Mouse (Mus musculus) ES-Bruce4 (cell line): ENCODE measurements at regions not wholly inside any gene's neighbourhood (a gene's known extent, or its start where the extent isn't known, plus 50 kb on each side); places are given as distances from the start of the nearest gene placed in this dataset.

Source experiments
- CTCF ChIP-seq: IDR thresholded peaks from one replicate; pipeline ENCODE4 v1.8.1; 2011; ENCODE audit warnings: low read depth, low read length
- EP300 ChIP-seq: IDR thresholded peaks from 2 replicates; pipeline ENCODE4 v1.6.1; 2011; ENCODE audit warnings: low read depth, low read length; ENCODE audit not compliant: insufficient read depth
- POLR2A ChIP-seq: IDR thresholded peaks from one replicate; pipeline ENCODE4 v1.8.1; 2011; ENCODE audit warnings: low read length; ENCODE audit not compliant: insufficient read depth

GRCm38 (mm10) chr11:24282556-24282955, 204.7 kb downstream of the Bcl11a start:
- TF ChIP-seq CTCF: no peak
- no peak for TF ChIP-seq POLR2A
- TF ChIP-seq EP300: no peak
